Mouse (Mus musculus): Measurements from ENCODE around the gene Cort.

- no peak for TF ChIP-seq POLR2A (IDR thresholded peaks at IDR 0.05; ENCODE audit: low read depth, low read length)
- no peak for TF ChIP-seq CTCF (IDR thresholded peaks at IDR 0.05; ENCODE audit: extremely low read depth, insufficient read length, insufficient replicate concordance, low read depth, low read length)
These were observed 36.6 kb upstream of the Cort start for GRCm38 (mm10) chr4:149163196-149163595.
